In genomic region chr7:109168716-109169115, GRCm38 (mm10) we compare ENCODE assay signal across 12 mouse cellular contexts. TPM values are rescaled to one million over a fixed set of nuclear protein-coding genes. Genes with fewer than 3 reads are reported as not detected.
DNase-seq lines count a peak whose midpoint lies in the region; ATAC-seq and TF ChIP-seq lines count a peak whose summit lies in the region.
"Had no signal": no experiment of that assay in that cellular context is flagged by ENCODE, and none has a peak within 500 bp of the region (broad histone marks: within the 10 kb centered on the region; RNA-seq: fewer than 3 reads in every experiment).

No protein-coding gene starts in this region.

- H3K9ac ChIP-seq in stomach, embryonic 14.5 days (replicated peaks; ENCODE audit: low read depth, low read length) = no peak overlapping the region
- no peak overlapping the region for H3K9ac ChIP-seq in stomach, postnatal 0 days (ENCODE audit: low read length)
- H3K9ac ChIP-seq in forebrain, postnatal 0 days = no peak overlapping the region
- no peak overlapping the region; the same call in 1 of the 2 replicates for H3K9ac ChIP-seq in midbrain, embryonic 11.5 days (ENCODE audit: low read length)
- H3K9ac ChIP-seq: liver, embryonic 14.5 days had no signal

- no peak for TF ChIP-seq CTCF in stomach, postnatal 0 days (IDR thresholded peaks at IDR 0.05; ENCODE audit: low read depth)
- TF ChIP-seq CTCF in forebrain, postnatal 0 days (IDR thresholded peaks at IDR 0.05; ENCODE audit: low read depth) = no peak

- TF ChIP-seq EP300 in stomach, postnatal 0 days (optimal IDR thresholded peaks at IDR 0.05) = no peak

- H3K36me3 ChIP-seq in stomach, embryonic 14.5 days (ENCODE audit: control insufficient read depth, insufficient read depth, low read length) = no peaks in the 10 kb centered on the region
- H3K36me3 ChIP-seq in stomach, postnatal 0 days (ENCODE audit: control insufficient read depth, insufficient read depth, low read length) = no peaks in the 10 kb centered on the region
- no peaks in the 10 kb centered on the region for H3K36me3 ChIP-seq in forebrain, postnatal 0 days (ENCODE audit: insufficient read depth)
- no peaks in the 10 kb centered on the region for H3K36me3 ChIP-seq in midbrain, embryonic 11.5 days (ENCODE audit: control insufficient read depth, insufficient read depth, low read length)
- H3K36me3 ChIP-seq: kidney, embryonic 15.5 days had no signal

- no peak overlapping the region for H3K27ac ChIP-seq in stomach, embryonic 14.5 days (ENCODE audit: low read length)
- H3K27ac ChIP-seq in stomach, postnatal 0 days (replicated peaks) = no peak overlapping the region
- no peak overlapping the region for H3K27ac ChIP-seq in forebrain, postnatal 0 days (ENCODE audit: low read depth, low read length)
- no peak overlapping the region for H3K27ac ChIP-seq in midbrain, embryonic 11.5 days (ENCODE audit: low read depth, low read length)
- H3K27ac ChIP-seq: kidney, embryonic 15.5 days; liver, embryonic 14.5 days had no signal

- no peak for ATAC-seq in stomach, embryonic 14.5 days (ENCODE audit: insufficient number of reproducible peaks, insufficient read depth, low FRiP score, low read depth)
- no peak for ATAC-seq in stomach, postnatal 0 days (ENCODE audit: low FRiP score, low TSS enrichment)
- ATAC-seq in forebrain, postnatal 0 days = no peak
- ATAC-seq in midbrain, embryonic 11.5 days (ENCODE audit: low FRiP score) = no peak

- peaks cover 16% of the 10 kb centered on the region; the same call in 1 of the 2 replicates for H3K27me3 ChIP-seq in stomach, embryonic 14.5 days (ENCODE audit: control insufficient read depth, insufficient read depth, low read length)
- H3K27me3 ChIP-seq in stomach, postnatal 0 days (ENCODE audit: control insufficient read depth, insufficient read depth, low read length) = no peaks in the 10 kb centered on the region
- H3K27me3 ChIP-seq in forebrain, postnatal 0 days (ENCODE audit: insufficient read depth, low read length) = no peaks in the 10 kb centered on the region
- H3K27me3 ChIP-seq in midbrain, embryonic 11.5 days (ENCODE audit: control insufficient read depth, insufficient read depth, low read length) = peaks cover 2% of the 10 kb centered on the region; the same call in 1 of the 2 replicates

- WGBS in stomach, embryonic 14.5 days = 88% methylated on average over 7 of the region's 7 CpGs
- WGBS in stomach, postnatal 0 days = 91% methylated on average over 7 of the region's 7 CpGs
- WGBS in forebrain, postnatal 0 days = 85% methylated on average over 7 of the region's 7 CpGs
- 91% methylated on average over 7 of the region's 7 CpGs for WGBS in midbrain, embryonic 11.5 days

- H3K9me3 ChIP-seq in stomach, embryonic 14.5 days (ENCODE audit: control insufficient read depth, low read depth, low read length) = peaks cover 4% of the 10 kb centered on the region; the same call in 1 of the 2 replicates
- no peaks in the 10 kb centered on the region for H3K9me3 ChIP-seq in stomach, postnatal 0 days (ENCODE audit: control insufficient read depth, low read length)
- H3K9me3 ChIP-seq in forebrain, postnatal 0 days (ENCODE audit: low read length) = no peaks in the 10 kb centered on the region
- H3K9me3 ChIP-seq in midbrain, embryonic 11.5 days (ENCODE audit: control insufficient read depth, low read length) = no peaks in the 10 kb centered on the region
- H3K9me3 ChIP-seq: kidney, embryonic 15.5 days had no signal

- peaks cover 4% of the 10 kb centered on the region; the same call in 1 of the 2 replicates for H3K4me1 ChIP-seq in stomach, embryonic 14.5 days (ENCODE audit: control insufficient read depth, insufficient read depth, low read length)
- H3K4me1 ChIP-seq in stomach, postnatal 0 days (replicated peaks; ENCODE audit: control insufficient read depth, insufficient read depth) = 0 out of 2 replicates have a peak, but pooled peaks cover 2% of the 10 kb centered on the region
- peaks cover 3% of the 10 kb centered on the region for H3K4me1 ChIP-seq in forebrain, postnatal 0 days (ENCODE audit: insufficient read depth)
- H3K4me1 ChIP-seq in midbrain, embryonic 11.5 days (ENCODE audit: control insufficient read depth, insufficient read depth, low read length) = peaks cover 45% of the 10 kb centered on the region

- H3K4me2 ChIP-seq in stomach, embryonic 14.5 days (replicated peaks; ENCODE audit: low read depth, low read length) = 0 out of 2 replicates have a peak overlapping the region, but pooled peaks have one; percentile 99
- H3K4me2 ChIP-seq in stomach, postnatal 0 days (replicated peaks; ENCODE audit: low read depth) = no peak overlapping the region
- peak overlapping the region; percentile 97 for H3K4me2 ChIP-seq in forebrain, postnatal 0 days (ENCODE audit: low read depth)
- peak overlapping the region; percentile 97 for H3K4me2 ChIP-seq in midbrain, embryonic 11.5 days

- 0 out of 2 replicates have a peak overlapping the region, but pooled peaks have one; percentile 47 for H3K4me3 ChIP-seq in stomach, embryonic 14.5 days (ENCODE audit: low read depth, low read length)
- H3K4me3 ChIP-seq in stomach, postnatal 0 days (ENCODE audit: low read depth, low read length) = no peak overlapping the region
- H3K4me3 ChIP-seq in forebrain, postnatal 0 days (ENCODE audit: low read depth, low read length) = peak overlapping the region; percentile 62
- H3K4me3 ChIP-seq in midbrain, embryonic 11.5 days (ENCODE audit: low read depth, low read length) = peak overlapping the region; percentile 72

- DNase-seq in stomach, postnatal 0 days (ENCODE audit: low spot score) = no peak
- DNase-seq in forebrain, postnatal 0 days = no peak
- no peak for DNase-seq in midbrain, embryonic 11.5 days (ENCODE audit: low spot score, missing footprints)
- no peak for DNase-seq in ovary, postnatal 14 days (ENCODE audit: low spot score)
- no peak for DNase-seq in right cerebral cortex, postnatal 25 days
- no peak for DNase-seq in left cerebral cortex, postnatal 25 days (ENCODE audit: low spot score in 2 of 2)
- DNase-seq: gastrocnemius, postnatal 25 days; heart, postnatal 10 days; thymus, adult 2 months had no signal

- intact Hi-C loops in left cerebral cortex, postnatal 25 days (cut with DNase I) = no loop called here

RNA-seq across cellular contexts. Expression of gene Lmo1, which starts 6.3 kb away (rescaled TPM):
- 2.8 and 3.5 TPM in 2 replicates for polyA plus RNA-seq in stomach, embryonic 14.5 days (2014; fragmentation: Nextera tagmentation; extraction: Ambion mirVana)
- 18.8 and 22.4 TPM in 2 replicates for polyA plus RNA-seq in stomach, postnatal 0 days (2015; fragmentation: Nextera tagmentation; extraction: Ambion mirVana)
- 59.4 and 75.5 TPM in 2 replicates for total RNA-seq in forebrain, postnatal 0 days (2014; rRNA removed)
- polyA plus RNA-seq in forebrain, postnatal 0 days (2015; fragmentation: Nextera tagmentation; extraction: Ambion mirVana) = 84.0 and 86.5 TPM in 2 replicates
- polyA plus RNA-seq in midbrain, embryonic 11.5 days (2014; fragmentation: Nextera tagmentation; extraction: Ambion mirVana) = 117 and 124 TPM in 2 replicates
- total RNA-seq in left cerebral cortex, postnatal 25 days (2021) = 10 to 100 TPM; 12.0 to 19.0 TPM
